Mouse (Mus musculus) cerebellum, adult 2 months (tissue): ENCODE data around the gene Gm49384. TPM values are rescaled to one million over a fixed set of nuclear protein-coding genes. Genes with fewer than 3 reads are reported as not detected.
A peak's percentile ranks its signal among the peaks of the same experiment; 100 is the strongest.
"Not testable (repeated sequence)": the region's sequence is repeated elsewhere in the genome, so short reads cannot be mapped to it uniquely, and the experiment has no call there.

Source experiments
- DNase-seq, 2 experiments: peaks; one replicate each; pipeline ENCODE4 v3.0.0; 2021
- H3K27ac ChIP-seq: fragments of 200-500 bp; 2 replicates; pipeline ENCODE4 v1.5.1; 2012; ENCODE audit warnings: low read length, control low read depth, inconsistent platforms; ENCODE audit not compliant: insufficient read depth
- H3K27me3 ChIP-seq: fragments of 200-500 bp; 2 replicates; pipeline ENCODE4 v1.6.1; 2012; ENCODE audit warnings: inconsistent platforms, mild to moderate bottlenecking, low read length, moderate library complexity; ENCODE audit not compliant: control insufficient read depth, insufficient read depth
- H3K4me1 ChIP-seq: fragments of 200-500 bp; 2 replicates; pipeline ENCODE4 v1.6.1; 2011; ENCODE audit warnings: low read length; ENCODE audit not compliant: control insufficient read depth, insufficient read depth
- H3K4me3 ChIP-seq: fragments of 200-500 bp; replicated peaks from 2 replicates; pipeline ENCODE3; 2011; ENCODE audit warnings: mild to moderate bottlenecking, low read depth, low read length, control low read depth; ENCODE audit not compliant: insufficient read depth
- CTCF ChIP-seq: fragments of 200-500 bp; IDR thresholded peaks from 2 replicates; pipeline ENCODE4 v1.5.1; 2011; ENCODE audit warnings: low read depth, mild to moderate bottlenecking, control low read depth, low read length, moderate library complexity, borderline replicate concordance; ENCODE audit not compliant: insufficient read depth
- POLR2A ChIP-seq: fragments of 200-500 bp; IDR thresholded peaks from 2 replicates; pipeline ENCODE4 v1.6.1; 2011; ENCODE audit warnings: low read length, control low read depth, borderline replicate concordance; ENCODE audit not compliant: insufficient read depth
- WGBS: fragments of 180-500 bp; shearing (Covaris S2); methylation state at CpG from one replicate; pipeline ENCODE4 v1.1.7; 2018; 5-methylcytosine and 5-hydroxymethylcytosine counted together
- polyA plus RNA-seq: library from polyadenylated mRNA; depleted of rRNA; stranded (reverse); fragments of >200 nt; gene quantifications from 2 replicates; pipeline ENCODE4 v1.2.3, GENCODE M21; 2012

The Gm49384 gene
- polyA plus RNA-seq, 1 experiment = 4.5 TPM

GRCm38 (mm10) chr12:69168461-69169106 lies 35.5 kb downstream of the Gm49384 start, which contains the start of gene Lrr1:
TSS of gene Lrr1 (plus strand) at chr12:69168814.
- WGBS = under 1% methylated on average over 40 of the region's 40 CpGs
- TF ChIP-seq CTCF (no peak), POLR2A (no peak; the same call in 1 of the 2 replicates)
- DNase-seq = peak; percentile 82 to 94
- Histone ChIP-seq H3K4me3 (peak within 1 kb of the TSS; percentile 78), H3K27me3 (no peaks in the 10 kb centered on the region), H3K4me1 (no peaks in the 10 kb centered on the region), H3K27ac (peak within 1 kb of the TSS; percentile 80; the same call in 1 of the 2 replicates)

- Histone ChIP-seq H3K4me3 (peak overlapping the region; percentile 78), H3K4me1 (no peaks in the 10 kb centered on the region), H3K27me3 (no peaks in the 10 kb centered on the region), H3K27ac (no peak overlapping the region)
- DNase-seq = no peak
- 7% methylated on average over 18 of the region's 18 CpGs for WGBS
- TF ChIP-seq POLR2A (0 out of 2 replicates have a peak, but pooled peaks have one; percentile 18), CTCF (no peak)
These were observed 36.2 kb downstream of the Gm49384 start for GRCm38 (mm10) chr12:69167656-69168460.

GRCm38 (mm10) chr12:69166861-69167581 lies 37.0 kb downstream of the Gm49384 start:
- H3K27ac ChIP-seq, DNase-seq, H3K4me1 ChIP-seq, H3K27me3 ChIP-seq, H3K4me3 ChIP-seq: not testable (repeated sequence)
- WGBS = 56% methylated on average over 8 of the region's 8 CpGs

GRCm38 (mm10) chr12:69164904-69165303 lies 39.2 kb downstream of the Gm49384 start:
- Histone ChIP-seq H3K27me3 (no peaks in the 10 kb centered on the region), H3K4me1 (no peaks in the 10 kb centered on the region), H3K4me3 (no peak overlapping the region), H3K27ac (no peak overlapping the region)
- TF ChIP-seq POLR2A (no peak), CTCF (no peak)
- 53% methylated on average over 3 of the region's 3 CpGs for WGBS
- DNase-seq = no peak

- DNase-seq, H3K27ac ChIP-seq, H3K27me3 ChIP-seq, H3K4me3 ChIP-seq, H3K4me1 ChIP-seq: not testable (repeated sequence)
- WGBS = 83% methylated on average over 4 of the region's 4 CpGs
These were observed 40.5 kb downstream of the Gm49384 start for GRCm38 (mm10) chr12:69163586-69163985.

GRCm38 (mm10) chr12:69160677-69161076 lies 43.4 kb downstream of the Gm49384 start:
- H3K4me3 ChIP-seq, H3K27me3 ChIP-seq, H3K4me1 ChIP-seq, DNase-seq, H3K27ac ChIP-seq: not testable (repeated sequence)
- 62% methylated on average over 2 of the region's 2 CpGs for WGBS

- no peak overlapping the region for H3K27ac ChIP-seq
- 3% methylated on average over 9 of the region's 9 CpGs for WGBS
- no peaks in the 10 kb centered on the region for H3K4me1 ChIP-seq
- H3K27me3 ChIP-seq = no peaks in the 10 kb centered on the region
- DNase-seq = peak; percentile 44 to 52
- peak overlapping the region; percentile 15 for H3K4me3 ChIP-seq
- TF ChIP-seq CTCF (0 out of 2 replicates have a peak, but pooled peaks have one; percentile 22), POLR2A (no peak)
These were observed 44.5 kb downstream of the Gm49384 start for GRCm38 (mm10) chr12:69159578-69159940.
